Mouse (Mus musculus) intestine, embryonic 15.5 days (tissue): ENCODE measurements around the gene Bmp3. TPM values are rescaled to one million over a fixed set of nuclear protein-coding genes. Genes with fewer than 3 reads are reported as not detected.

ENCODE experiments used
- ATAC-seq: fragments of 200-750 bp; cut with Nextera tagmentation; 2 replicates; pipeline ENCODE4 v1.8.0; 2017; ENCODE audit warnings: moderate TSS enrichment, moderate library complexity
- H3K27ac ChIP-seq: fragments of 300-500 bp; sonication (generic); 2 replicates; pipeline ENCODE4 v1.5.1; 2015; ENCODE audit warnings: mild to moderate bottlenecking, inconsistent platforms
- H3K27me3 ChIP-seq: fragments of 300-500 bp; sonication (generic); replicated peaks from 2 replicates; pipeline ENCODE4 v1.6.1; 2015; ENCODE audit warnings: inconsistent platforms
- H3K36me3 ChIP-seq: fragments of 300-500 bp; sonication (generic); 2 replicates; pipeline ENCODE4 v1.6.1; 2015; ENCODE audit warnings: inconsistent platforms
- H3K4me1 ChIP-seq: fragments of 300-500 bp; sonication (generic); replicated peaks from 2 replicates; pipeline ENCODE4 v1.6.1; 2015; ENCODE audit warnings: inconsistent platforms
- H3K4me2 ChIP-seq: fragments of 300-500 bp; sonication (generic); replicated peaks from 2 replicates; pipeline ENCODE4 v1.6.1; 2015; ENCODE audit warnings: mild to moderate bottlenecking, inconsistent platforms
- H3K4me3 ChIP-seq: fragments of 300-500 bp; sonication (generic); replicated peaks from 2 replicates; pipeline ENCODE4 v1.5.1; 2015; ENCODE audit warnings: inconsistent platforms
- H3K9ac ChIP-seq: fragments of 300-500 bp; sonication (generic); 2 replicates; pipeline ENCODE4 v1.6.1; 2015; ENCODE audit warnings: inconsistent platforms
- H3K9me3 ChIP-seq: fragments of 300-500 bp; sonication (generic); 2 replicates; pipeline ENCODE4 v1.6.1; 2016; ENCODE audit warnings: inconsistent platforms
- WGBS: fragments of 180-500 bp; shearing (Covaris S2); methylation state at CpG from one replicate; pipeline ENCODE4 v1.1.7; 2015; 5-methylcytosine and 5-hydroxymethylcytosine counted together
- polyA plus RNA-seq: library from polyadenylated mRNA; unstranded; fragments of >200 nt; fragmentation: Nextera tagmentation; extraction: Ambion mirVana; gene quantifications from 2 replicates; pipeline ENCODE4 v1.2.1, GENCODE M21; 2015

The Bmp3 gene
- 10.5 and 12.0 TPM in 2 replicates for polyA plus RNA-seq

DNA sequence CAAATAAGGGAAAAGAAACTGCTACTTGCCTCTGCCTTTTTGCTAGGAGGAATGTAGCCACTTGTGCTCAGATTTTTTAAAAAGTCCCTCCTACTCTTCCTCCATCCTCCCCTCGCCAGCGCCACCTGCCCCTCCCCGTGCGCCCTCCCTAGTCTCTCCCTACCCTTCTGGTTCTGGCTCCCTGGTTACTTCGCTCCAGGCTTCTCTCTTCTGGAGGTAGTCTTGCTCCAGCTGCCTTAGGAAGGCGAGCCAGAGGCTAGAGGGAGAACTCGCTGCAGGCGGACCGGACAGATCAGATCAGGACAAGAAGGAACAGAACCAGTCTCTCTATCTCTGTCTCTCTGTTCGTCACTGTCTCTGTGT is at the start of gene Bmp3:
Gene Bmp3, plus strand, starts transcription at position 152 of the 363 bp plus-strand sequence.
- no peaks in the 10 kb centered on the region for H3K36me3 ChIP-seq
- 6% methylated on average over 10 of the region's 10 CpGs for WGBS
- H3K4me3 ChIP-seq: peak within 1 kb of the TSS; percentile 65
- peaks cover 23% of the 10 kb centered on the region for H3K27me3 ChIP-seq
- peaks cover 8% of the 10 kb centered on the region for H3K4me1 ChIP-seq
- no peaks in the 10 kb centered on the region for H3K9me3 ChIP-seq
- peak within 1 kb of the TSS; percentile 97 for H3K4me2 ChIP-seq
- peak; percentile 66 for ATAC-seq
- peak within 1 kb of the TSS; percentile 48 for H3K27ac ChIP-seq
- H3K9ac ChIP-seq: peak within 1 kb of the TSS; percentile 62

DNA sequence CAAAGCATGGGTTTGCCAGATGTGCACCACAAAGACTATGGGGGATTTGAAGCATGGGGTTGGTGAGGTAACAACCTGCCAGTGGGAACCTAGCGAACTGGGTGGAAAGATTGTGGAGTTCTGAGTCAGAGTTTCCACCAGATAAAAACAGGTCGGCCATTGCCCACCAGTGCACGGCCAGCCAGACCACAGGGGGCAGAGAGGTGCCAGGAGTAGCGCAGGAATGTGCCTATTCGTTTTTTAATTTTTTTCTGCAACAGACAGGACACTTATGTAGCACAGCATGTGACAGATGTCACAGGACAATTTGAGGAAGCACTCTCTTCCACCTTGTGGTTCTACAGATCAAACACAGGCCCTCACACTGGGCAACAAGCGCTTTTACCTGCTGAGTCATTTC is 49.5 kb upstream of the Bmp3 start:
- Histone ChIP-seq H3K36me3 (no peaks in the 10 kb centered on the region), H3K9ac (no peak overlapping the region), H3K4me2 (no peak overlapping the region), H3K27me3 (no peaks in the 10 kb centered on the region), H3K4me1 (no peaks in the 10 kb centered on the region), H3K27ac (no peak overlapping the region), H3K4me3 (no peak overlapping the region), H3K9me3 (no peaks in the 10 kb centered on the region)
- ATAC-seq: no peak
- WGBS: 89% methylated on average over 6 of the region's 6 CpGs

DNA sequence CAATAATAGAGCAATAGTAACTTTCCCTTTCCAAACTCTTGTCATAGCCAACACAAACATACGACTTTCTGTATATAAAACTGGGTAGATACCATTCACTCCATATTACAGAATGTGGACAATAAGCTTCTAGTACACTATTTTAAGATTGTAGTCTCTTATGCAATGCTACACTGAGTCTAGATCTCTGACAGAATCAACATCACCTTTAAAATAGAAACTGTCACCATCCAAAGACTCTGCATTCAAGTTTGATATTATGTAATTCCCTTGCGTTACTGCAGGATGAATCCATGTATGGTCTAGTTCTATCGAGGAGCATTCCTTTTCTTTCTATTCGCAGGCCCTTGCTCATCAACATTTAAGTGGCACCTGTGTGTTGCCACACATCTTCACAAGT is 47.7 kb upstream of the Bmp3 start:
- no peaks in the 10 kb centered on the region for H3K27me3 ChIP-seq
- no peaks in the 10 kb centered on the region for H3K36me3 ChIP-seq
- no peaks in the 10 kb centered on the region for H3K9me3 ChIP-seq
- no peak overlapping the region for H3K27ac ChIP-seq
- H3K4me2 ChIP-seq: no peak overlapping the region
- no peaks in the 10 kb centered on the region for H3K4me1 ChIP-seq
- no peak for ATAC-seq
- H3K9ac ChIP-seq: no peak overlapping the region
- WGBS: 89% methylated on average over 4 of the region's 4 CpGs
- H3K4me3 ChIP-seq: no peak overlapping the region

DNA sequence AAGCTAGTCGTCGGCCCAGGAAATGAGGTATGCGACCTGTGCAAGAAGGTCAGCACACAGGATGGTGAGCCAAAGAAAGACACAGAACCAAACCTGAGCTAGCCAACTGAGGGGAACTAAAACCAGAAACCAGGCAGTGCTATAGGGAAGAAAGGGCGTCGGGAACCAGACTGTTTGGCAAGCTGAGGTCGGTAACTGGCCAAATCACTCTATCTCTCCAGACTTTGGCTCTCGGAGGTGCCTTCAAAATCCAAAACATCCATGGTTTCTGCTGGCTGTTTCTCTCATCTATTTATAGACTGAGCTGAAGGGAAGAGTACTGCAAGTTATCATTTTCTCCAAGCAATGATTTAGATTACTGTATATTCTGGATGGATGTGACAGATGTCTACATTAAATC is 47.2 kb upstream of the Bmp3 start:
- no peak overlapping the region for H3K27ac ChIP-seq
- no peak overlapping the region for H3K9ac ChIP-seq
- H3K4me2 ChIP-seq: no peak overlapping the region
- ATAC-seq: no peak
- no peaks in the 10 kb centered on the region for H3K36me3 ChIP-seq
- H3K4me3 ChIP-seq: no peak overlapping the region
- no peaks in the 10 kb centered on the region for H3K4me1 ChIP-seq
- H3K9me3 ChIP-seq: no peaks in the 10 kb centered on the region
- 71% methylated on average over 7 of the region's 7 CpGs for WGBS
- no peaks in the 10 kb centered on the region for H3K27me3 ChIP-seq

DNA sequence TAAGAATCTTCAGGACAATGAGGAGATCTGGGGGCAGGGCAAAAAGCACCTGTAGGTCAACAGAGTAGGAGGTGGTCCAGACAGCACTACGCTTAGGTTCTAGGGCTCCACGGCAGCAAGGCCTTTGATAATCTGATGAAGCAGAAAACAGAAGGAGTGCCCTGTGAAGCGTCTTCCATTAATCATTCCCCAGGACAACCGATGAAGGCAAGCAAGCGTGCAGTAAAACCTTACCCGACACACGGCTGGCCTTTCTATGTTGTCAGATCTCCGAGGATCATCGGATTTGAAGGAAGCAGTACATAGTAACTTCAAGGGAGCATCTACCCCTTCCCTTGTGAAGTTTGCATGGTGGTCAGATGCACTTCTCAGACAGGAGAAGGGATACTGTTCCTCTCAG is 46.3 kb upstream of the Bmp3 start:
- Histone ChIP-seq H3K27ac (no peak overlapping the region), H3K4me2 (no peak overlapping the region), H3K4me1 (no peaks in the 10 kb centered on the region), H3K4me3 (no peak overlapping the region), H3K36me3 (no peaks in the 10 kb centered on the region), H3K9me3 (no peaks in the 10 kb centered on the region), H3K27me3 (no peaks in the 10 kb centered on the region), H3K9ac (no peak overlapping the region)
- ATAC-seq: no peak
- WGBS: 48% methylated on average over 9 of the region's 9 CpGs

DNA sequence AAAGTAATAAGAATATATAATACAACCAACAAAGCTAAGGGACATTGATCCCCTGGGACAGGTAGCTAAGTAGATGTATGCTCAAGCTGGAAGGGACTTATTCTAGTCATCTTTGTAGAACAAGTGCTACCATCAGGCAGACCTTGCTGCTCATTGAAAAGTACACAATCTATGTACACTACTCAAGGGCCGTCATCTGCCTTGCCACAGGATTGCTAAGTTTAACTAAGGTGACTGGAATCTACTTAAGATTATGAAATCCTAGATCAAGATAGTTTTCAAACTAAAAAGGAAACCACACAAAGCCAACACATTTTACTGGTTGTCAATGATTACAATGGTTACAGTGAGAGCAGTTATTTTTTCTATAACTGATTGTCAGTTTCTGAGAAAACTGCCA is 41.8 kb upstream of the Bmp3 start:
- no peak overlapping the region for H3K4me3 ChIP-seq
- no peak overlapping the region for H3K9ac ChIP-seq
- ATAC-seq: no peak
- H3K4me2 ChIP-seq: no peak overlapping the region
- H3K36me3 ChIP-seq: no peaks in the 10 kb centered on the region
- no peaks in the 10 kb centered on the region for H3K9me3 ChIP-seq
- no peaks in the 10 kb centered on the region for H3K4me1 ChIP-seq
- H3K27me3 ChIP-seq: no peaks in the 10 kb centered on the region
- H3K27ac ChIP-seq: no peak overlapping the region
- WGBS: 87% methylated on average over 1 of the region's 1 CpGs

DNA sequence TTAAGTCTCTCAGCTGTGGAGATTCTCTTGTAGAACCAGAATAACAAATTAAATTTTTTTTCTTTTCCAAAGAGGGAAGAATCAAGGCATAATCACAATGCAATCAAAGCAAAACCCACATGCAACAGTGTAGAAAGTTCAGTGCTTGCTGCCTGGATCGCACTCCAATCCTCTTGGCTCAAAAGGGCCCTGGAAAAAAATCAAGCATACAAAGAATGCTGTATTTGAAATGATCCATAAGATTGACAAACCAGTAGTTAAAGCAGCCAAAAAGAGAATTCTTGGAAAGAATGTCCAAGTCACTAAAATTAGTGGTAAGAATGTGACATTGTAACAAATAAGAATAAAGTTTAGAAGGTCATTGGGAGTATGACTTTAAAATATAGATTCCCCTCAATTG is 38.9 kb upstream of the Bmp3 start:
- H3K4me1 ChIP-seq: no peaks in the 10 kb centered on the region
- no peaks in the 10 kb centered on the region for H3K36me3 ChIP-seq
- H3K4me2 ChIP-seq: no peak overlapping the region
- H3K9ac ChIP-seq: no peak overlapping the region
- no peak overlapping the region for H3K27ac ChIP-seq
- no peak overlapping the region for H3K4me3 ChIP-seq
- no peak for ATAC-seq
- no peaks in the 10 kb centered on the region for H3K27me3 ChIP-seq
- H3K9me3 ChIP-seq: no peaks in the 10 kb centered on the region
- 85% methylated on average over 1 of the region's 1 CpGs for WGBS

DNA sequence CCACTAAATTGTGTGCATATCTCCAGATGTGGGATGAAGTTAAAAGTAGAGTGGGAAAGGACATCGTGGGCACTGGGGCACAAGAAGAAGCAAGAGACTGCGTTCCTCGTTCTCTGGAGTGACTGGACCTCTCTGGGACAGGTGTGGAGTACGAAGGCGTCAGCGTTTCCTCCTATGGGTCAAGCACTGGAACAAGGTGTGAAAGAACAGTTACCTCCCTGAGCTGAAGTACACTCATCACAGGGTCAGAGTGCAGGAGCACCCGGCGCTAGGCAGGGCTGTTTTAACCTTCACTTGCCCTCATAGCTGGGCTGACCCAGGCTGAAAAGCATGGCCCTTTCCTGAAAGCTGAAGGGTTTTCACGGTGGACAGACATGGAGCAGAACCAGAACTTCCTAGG is 20.5 kb upstream of the Bmp3 start:
- ATAC-seq: no peak
- WGBS: 74% methylated on average over 9 of the region's 9 CpGs
- Histone ChIP-seq H3K9ac (no peak overlapping the region), H3K27me3 (no peaks in the 10 kb centered on the region), H3K4me3 (no peak overlapping the region), H3K9me3 (no peaks in the 10 kb centered on the region), H3K4me2 (no peak overlapping the region), H3K27ac (no peak overlapping the region), H3K4me1 (no peaks in the 10 kb centered on the region), H3K36me3 (no peaks in the 10 kb centered on the region)

DNA sequence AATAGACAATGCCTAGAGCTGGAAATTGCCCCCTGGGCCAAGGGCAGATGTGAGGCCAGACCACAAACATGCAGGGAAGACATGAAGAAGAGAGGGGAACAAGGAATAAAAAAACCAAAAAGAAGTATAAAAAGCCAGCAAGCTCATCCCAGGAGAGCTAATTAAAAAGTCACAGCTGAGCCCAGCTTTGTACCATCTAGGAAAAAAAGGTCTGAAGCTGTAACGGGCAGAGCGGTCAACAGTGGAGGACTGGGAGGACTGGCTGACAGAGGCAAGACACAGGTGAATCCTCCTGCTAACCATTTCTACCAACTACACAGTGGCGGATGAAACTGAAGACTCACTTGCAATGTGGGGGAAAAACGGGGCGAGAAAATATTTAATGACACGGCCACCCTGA is 19.9 kb upstream of the Bmp3 start:
- Histone ChIP-seq H3K9me3 (no peaks in the 10 kb centered on the region), H3K27me3 (no peaks in the 10 kb centered on the region), H3K4me1 (no peaks in the 10 kb centered on the region), H3K9ac (no peak overlapping the region), H3K4me2 (no peak overlapping the region), H3K36me3 (no peaks in the 10 kb centered on the region), H3K27ac (no peak overlapping the region), H3K4me3 (no peak overlapping the region)
- whole genome bisulfite sequencing: 88% methylated on average over 6 of the region's 6 CpGs
- no peak for ATAC-seq

DNA sequence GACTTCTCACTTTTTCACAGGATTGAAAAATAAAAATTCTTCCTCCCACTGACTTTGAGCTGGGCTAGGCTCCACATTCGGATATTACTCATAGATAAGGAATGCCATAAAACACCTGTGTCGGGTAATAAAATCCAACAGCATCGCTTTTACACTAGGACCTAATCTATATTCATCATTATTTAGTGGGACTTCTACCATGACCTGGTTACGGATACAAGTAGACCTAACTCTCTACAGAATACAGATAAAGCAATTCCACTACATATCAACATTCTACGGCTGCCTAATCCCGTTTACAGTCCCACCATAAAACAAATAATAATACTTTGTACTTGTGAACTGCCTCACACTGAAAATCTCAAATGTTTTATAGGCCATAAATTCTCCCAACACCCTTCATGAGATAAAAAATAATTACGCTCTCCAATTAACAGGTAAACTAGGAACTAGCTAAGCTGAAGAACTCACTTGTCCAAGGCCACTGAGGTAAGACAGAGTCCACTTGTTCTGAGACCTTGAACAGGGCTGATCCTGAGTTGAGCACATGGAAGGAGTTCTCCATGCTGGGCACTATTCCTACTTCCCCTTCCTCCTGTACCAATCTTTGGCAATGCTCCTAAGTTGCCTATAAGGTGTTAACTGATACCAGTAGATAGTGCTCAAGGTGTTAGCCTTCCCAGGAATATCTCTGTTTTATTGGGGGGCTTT is 11.5 kb upstream of the Bmp3 start:
- Histone ChIP-seq H3K27ac (no peak overlapping the region), H3K9ac (no peak overlapping the region), H3K9me3 (no peaks in the 10 kb centered on the region), H3K36me3 (no peaks in the 10 kb centered on the region), H3K27me3 (no peaks in the 10 kb centered on the region), H3K4me3 (no peak overlapping the region), H3K4me2 (no peak overlapping the region; the same call in 1 of the 2 replicates), H3K4me1 (0 out of 2 replicates have a peak, but pooled peaks cover 5% of the 10 kb centered on the region)
- WGBS: 47% methylated on average over 7 of the region's 7 CpGs
- ATAC-seq: peak; percentile 93

DNA sequence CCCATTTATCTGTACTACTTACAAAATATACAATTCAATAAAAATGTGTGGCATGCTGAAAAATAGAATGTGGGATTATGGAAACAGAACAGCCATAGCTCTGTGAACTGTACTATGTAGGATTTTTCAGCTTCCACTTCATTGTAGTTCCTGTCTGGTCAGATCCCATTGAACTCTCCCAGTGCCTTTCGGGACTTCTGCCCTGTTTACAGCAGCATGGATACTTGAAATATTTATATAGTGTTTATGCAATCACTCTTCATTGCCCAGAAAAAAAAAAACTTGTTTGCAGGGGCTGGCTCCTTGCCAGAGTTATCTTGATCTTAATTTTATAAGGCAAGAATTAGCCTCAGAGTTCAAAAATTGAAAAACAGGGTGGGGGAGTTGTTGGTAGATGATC is 9.6 kb upstream of the Bmp3 start:
- H3K27ac ChIP-seq: no peak overlapping the region
- H3K4me3 ChIP-seq: no peak overlapping the region
- H3K9ac ChIP-seq: no peak overlapping the region
- no peaks in the 10 kb centered on the region for H3K27me3 ChIP-seq
- 0 out of 2 replicates have a peak, but pooled peaks cover 5% of the 10 kb centered on the region for H3K4me1 ChIP-seq
- no peak overlapping the region for H3K4me2 ChIP-seq
- no peaks in the 10 kb centered on the region for H3K36me3 ChIP-seq
- no peaks in the 10 kb centered on the region for H3K9me3 ChIP-seq
- ATAC-seq: no peak
- WGBS: 34% methylated on average over 1 of the region's 1 CpGs

DNA sequence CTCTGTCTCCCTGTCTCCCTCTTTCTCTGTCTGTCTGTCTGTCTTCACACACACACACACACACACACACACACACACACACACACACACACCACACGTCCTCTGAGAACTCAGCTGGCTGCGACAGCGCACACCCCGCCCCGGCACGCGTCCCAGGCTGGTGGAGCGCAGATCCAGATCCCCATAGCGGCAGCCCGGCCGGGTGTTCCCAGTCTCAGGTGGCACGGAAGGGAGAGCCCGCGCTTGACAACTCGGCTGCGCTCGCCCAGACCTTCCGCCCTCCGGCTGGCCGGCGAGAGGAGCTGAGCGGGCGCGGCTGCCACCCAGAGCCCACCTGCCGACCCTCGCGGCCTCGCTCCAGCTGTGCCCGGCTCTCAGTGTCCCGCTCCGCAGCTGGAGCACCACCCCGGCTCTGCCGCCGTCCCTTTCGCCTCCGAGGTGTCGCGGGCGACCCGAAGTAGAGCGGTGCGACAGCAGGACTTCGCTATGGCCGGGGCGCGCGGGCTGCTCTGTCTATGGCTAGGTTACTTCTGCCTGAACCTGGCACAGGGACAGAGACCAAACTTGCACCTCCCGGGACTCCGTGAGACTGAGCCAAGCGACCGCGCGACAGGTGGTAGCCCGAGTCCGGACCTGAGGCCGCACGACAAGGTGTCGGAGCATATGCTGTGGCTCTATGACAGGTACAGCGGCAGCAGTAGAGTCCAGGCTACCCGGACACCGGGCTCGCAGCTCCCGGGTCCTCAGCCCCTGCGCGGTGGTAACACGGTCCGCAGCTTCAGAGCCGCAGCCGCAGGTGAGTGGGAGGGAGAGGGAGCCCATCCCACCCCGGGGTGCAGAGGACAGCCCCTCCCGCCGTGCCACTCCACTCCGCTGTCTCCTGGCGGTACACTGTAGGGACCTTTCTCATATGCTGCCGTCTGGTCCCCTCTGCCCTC is 681 bp downstream of the Bmp3 start:
- WGBS: under 1% methylated on average over 75 of the region's 75 CpGs
- Histone ChIP-seq H3K4me1 (peaks cover 8% of the 10 kb centered on the region), H3K9me3 (no peaks in the 10 kb centered on the region), H3K27me3 (peaks cover 23% of the 10 kb centered on the region), H3K27ac (peak overlapping the region; percentile 48), H3K4me2 (peak overlapping the region; percentile 97), H3K4me3 (peak overlapping the region; percentile 65), H3K36me3 (no peaks in the 10 kb centered on the region), H3K9ac (peak overlapping the region; percentile 62)
- ATAC-seq: peak; percentile 86
